Mouse (Mus musculus) v-Abl transformed pro-B cells (cell line): ENCODE results near the gene Rcn3.
"Not testable (repeated sequence)": the region's sequence is repeated elsewhere in the genome, so short reads cannot be mapped to it uniquely, and the experiment has no call there.

Experiments
- in situ Hi-C, 2 experiments: fragments of 400-800 bp; cut with MboI; formaldehyde crosslinking; loops; one replicate each; pipeline ENCODE4 v1.15.1; 2025; ENCODE audit not compliant: unreplicated experiment in 2 of 2

Rcn3 gene

DNA sequence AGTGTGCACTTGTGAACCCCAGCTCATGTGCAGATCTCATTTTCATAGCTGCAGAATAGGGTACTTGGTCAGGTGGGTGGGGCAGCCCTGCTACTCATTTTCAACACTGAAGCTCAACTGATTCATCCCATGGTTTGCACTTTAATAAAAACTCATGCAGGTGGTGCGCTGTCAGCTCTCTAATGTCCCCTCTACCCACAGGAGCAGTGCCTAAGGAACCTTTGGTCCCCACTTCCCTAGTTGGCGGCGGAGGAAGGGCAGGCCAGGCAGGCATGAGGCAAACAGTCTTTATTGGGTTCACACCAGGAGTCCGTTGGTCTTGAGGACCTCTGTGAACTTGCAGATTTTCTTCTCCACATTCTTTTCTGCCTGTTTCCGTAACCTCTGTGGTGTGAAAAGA lies 33.6 kb upstream of the Rcn3 start:
- in situ Hi-C loops = loop anchor here in 1 of 2 experiments (5.0 to 10.0 kb wide), 4 partner anchors 43 to 589 kb away; partner anchors contain the start of genes Prmt1, Rpl18 and Sphk2

DNA sequence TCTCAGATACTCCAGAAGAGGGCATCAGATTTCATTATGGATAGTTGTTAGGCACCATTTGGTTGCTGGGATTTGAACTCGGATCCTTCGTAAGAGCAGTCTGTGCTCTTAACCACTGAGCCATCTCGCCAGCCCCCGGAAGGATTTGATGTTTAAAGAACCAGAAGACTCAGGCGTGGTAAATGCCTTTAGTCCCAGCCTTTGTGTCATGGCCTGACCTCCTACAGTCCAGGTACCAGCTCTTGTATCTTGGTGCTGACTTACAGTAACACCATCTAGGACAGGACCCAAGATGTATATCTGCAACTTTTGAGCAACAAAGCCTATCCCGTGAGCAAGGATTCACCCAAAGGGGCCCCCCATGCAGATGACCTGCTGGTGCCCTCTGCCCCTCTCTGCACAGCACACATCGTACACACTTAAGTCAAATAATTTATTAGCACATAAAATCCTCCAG lies 33.2 kb upstream of the Rcn3 start:
- in situ Hi-C loops = loop anchor here in 1 of 2 experiments (5.0 to 10.0 kb wide), 4 partner anchors 43 to 590 kb away; partner anchors contain the start of genes Prmt1, Rpl18 and Sphk2

DNA sequence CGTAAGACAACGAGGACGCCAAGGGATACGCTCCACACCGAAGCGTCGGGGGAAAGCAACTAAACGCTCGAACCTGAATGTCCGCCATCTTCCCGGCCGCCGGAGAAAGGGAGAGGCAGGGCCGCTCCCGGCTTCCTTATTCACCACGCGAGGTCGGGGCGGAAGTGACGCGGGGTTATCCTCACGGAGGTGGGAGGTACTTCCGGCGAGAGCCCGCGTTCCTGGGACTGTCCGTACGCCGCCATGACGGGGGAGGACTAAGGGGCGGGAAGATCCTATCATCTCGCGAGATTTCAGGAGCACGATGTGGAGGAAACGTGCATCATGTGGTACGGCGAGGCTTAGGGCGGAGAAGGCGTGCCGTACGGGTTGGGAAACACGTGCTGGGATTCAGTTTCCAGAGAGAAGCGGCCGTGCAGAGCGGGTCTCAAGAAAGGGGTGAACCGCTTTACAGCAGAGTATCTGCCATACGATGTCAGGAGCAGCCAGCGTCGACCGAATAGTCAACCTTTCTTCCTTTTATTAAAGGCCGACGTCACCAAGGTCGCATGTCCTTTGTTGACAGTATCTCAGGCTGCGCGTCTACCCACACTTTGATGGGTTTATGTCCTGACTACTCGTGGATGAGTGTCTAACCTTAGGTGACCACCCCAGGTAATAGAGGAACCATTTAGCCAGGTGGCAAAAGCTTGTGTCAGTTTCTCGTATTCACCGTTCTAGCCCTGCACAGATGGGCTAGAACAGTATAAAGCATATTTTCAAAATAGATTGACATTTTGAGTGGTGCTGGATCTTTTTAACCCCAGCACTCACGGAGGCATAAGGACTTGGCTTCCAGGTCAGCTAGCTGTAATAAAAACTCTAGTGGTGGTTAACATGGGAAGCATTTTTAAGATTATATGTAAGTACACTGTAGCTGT lies 32.5 kb upstream of the Rcn3 start, which contains the start of gene Rps11:
Gene Rps11 (minus strand): TSS at position 216 of the 920 bp plus-strand sequence.
- in situ Hi-C loops = loop anchor here in 1 of 2 experiments (5.0 to 10.0 kb wide), 4 partner anchors 42 to 590 kb away; partner anchors contain the start of genes Prmt1, Rpl18 and Sphk2

DNA sequence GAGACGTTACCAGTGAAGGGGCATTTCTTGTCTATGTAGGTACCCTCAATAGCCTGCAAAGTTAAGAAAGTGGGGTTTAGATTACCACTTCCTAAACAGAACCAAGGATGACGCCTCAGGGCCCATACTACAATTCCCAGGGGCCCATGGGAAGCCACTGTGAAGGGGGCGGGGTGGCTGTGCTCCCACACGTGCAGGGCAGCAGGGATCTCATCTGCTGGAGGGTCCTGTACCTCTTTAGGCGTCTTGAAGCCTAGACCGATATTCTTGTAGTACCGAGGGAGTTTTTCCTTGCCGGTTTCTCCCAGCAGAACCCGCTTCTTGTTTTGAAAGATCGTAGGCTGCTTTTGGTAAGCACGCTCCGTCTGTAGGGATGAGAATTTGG lies 31.2 kb upstream of the Rcn3 start:
- in situ Hi-C loops = loop anchor here in 1 of 2 experiments (10.0 kb wide), 1 partner anchor 592 kb away; the partner anchor contains the start of genes Rpl18 and Sphk2

DNA sequence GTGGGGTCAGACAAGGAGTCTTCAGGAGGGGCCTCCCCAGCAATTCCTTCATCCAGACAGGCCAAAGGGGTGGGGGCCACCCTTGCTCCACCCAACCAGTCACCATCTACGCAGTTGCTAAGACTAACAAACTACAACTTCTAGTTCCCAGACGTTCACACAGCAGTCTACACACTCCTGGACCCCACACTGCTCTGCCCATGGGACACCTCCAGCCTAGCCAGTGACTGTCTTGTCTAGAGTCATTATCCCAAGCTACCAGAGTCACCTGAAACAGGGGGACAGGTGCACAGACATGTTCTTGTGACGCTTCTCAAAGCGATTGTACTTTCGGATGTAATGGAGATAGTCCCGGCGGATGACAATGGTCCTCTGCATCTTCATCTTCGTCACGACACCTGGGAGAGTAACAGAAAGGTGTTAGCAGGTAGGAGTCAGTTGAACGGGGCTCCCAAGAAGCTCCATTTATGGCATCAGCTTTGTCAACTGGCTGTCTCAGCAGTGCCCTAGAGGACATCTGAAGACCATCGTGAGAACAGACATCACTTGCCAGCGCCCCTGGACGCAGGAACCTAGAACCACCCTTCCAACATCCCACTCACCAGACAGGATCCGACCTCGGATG lies 30.7 kb upstream of the Rcn3 start:
- in situ Hi-C loops = loop anchor here in 1 of 2 experiments (10.0 kb wide), 1 partner anchor 592 kb away; the partner anchor contains the start of genes Rpl18 and Sphk2

DNA sequence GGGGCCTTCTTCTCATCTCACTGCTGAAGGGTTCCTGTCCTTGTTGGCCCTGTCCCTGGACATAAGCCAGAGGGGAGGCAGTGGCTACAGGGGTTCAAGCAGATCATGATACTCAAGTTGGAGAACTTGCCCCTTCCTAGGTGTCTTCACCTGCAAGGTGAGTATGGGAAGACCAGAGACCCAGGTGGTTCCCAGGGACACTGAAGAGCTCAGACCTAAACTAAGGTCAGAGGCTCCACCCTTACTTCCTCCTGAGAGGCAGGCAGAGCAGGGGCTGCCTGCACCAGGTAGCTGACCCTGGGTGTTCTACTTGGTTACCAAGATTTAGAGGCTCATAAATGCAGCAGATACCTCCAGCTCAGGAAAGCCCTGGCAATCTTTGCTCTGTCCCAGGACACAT lies 29.9 kb upstream of the Rcn3 start:
- in situ Hi-C loops = loop anchor here in 1 of 2 experiments (10.0 kb wide), 1 partner anchor 593 kb away; the partner anchor contains the start of genes Rpl18 and Sphk2

DNA sequence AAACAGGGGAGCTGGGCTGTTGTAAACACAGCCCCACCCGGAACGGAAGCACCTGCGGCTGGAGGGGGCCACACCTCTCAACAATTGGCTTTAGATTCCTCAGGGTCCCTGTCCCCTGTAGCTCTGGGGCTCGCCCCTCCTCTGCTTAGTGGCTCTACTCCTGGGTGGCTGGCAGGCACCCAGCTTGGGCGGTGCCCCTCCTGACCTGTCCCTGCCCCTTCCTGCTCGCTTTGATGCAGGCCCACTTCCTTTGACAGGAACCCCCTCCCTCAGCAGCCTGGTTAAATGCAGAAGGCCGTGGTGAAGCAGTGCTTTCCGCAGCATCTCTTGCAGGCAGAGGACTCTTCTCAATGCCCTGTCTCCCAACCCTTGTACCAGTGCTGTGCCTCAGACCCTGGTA lies 29.4 kb upstream of the Rcn3 start:
- in situ Hi-C loops = loop anchor here in 1 of 2 experiments (10.0 kb wide), 1 partner anchor 593 kb away; the partner anchor contains the start of genes Rpl18 and Sphk2

DNA sequence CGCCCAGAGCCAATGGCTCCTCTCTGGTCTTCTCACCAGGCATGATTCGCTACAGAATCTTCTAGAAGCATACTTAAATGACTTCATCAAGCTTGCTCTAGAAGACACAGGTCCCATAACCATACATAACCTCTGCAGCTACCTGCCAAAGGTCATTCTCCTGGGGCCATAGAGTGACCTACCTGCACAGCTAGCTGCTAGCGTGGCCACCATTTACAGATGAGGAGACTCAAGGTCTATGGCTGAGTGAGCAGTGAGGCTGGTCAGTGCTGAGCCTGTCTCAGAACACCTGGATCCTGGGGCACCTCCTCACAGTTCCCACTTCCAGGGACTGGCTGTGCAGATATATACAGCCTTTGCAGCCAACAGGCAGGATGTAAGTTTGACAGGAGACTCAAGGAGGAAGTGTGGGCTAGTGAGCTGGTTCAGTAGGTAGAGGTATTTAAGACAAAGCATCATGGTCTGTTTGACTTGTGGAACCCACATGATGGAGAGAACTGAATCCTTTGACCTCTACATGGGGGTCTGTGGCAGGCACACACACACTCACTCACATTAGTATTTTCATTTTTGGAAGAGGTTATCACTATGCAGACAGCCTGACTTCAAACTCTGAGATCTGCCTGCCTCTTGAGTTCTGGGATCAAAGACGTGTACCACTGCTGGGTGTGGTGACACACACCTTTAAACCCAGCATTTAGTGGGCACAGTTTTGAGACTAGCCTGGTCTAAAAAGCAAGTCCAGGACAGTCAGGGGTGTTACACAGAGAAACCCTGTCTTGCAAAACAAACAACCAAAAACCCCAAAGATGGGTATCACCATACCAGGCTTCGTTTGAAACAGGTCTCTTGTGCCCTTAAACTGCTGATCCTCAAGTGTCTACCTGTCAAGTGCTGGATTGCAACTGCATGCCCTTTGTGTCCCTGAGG lies 28.0 kb upstream of the Rcn3 start:
- in situ Hi-C loops = loop anchor here in 1 of 2 experiments (10.0 kb wide), 1 partner anchor 595 kb away; the partner anchor contains the start of genes Rpl18 and Sphk2

DNA sequence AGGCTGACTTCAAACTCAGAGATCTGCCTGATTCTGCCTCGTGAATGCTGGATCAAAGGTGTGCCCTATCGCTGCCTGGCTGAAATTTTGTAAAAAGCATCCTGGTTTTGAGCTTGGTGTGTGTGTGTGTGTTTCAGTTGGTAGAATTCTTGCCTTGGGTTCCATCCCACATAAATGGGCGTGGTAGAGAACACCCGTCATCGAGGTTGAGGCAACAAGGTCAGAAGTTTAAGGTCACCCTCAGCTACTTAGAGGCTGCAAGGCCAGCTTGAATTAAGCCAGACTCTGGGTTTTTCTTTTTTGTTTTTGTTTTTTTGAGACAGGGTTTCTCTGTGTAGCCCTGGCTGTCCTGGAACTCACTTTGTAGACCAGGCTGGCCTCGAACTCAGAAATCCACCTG lies 26.3 kb upstream of the Rcn3 start:
- in situ Hi-C loops = no loop called here

DNA sequence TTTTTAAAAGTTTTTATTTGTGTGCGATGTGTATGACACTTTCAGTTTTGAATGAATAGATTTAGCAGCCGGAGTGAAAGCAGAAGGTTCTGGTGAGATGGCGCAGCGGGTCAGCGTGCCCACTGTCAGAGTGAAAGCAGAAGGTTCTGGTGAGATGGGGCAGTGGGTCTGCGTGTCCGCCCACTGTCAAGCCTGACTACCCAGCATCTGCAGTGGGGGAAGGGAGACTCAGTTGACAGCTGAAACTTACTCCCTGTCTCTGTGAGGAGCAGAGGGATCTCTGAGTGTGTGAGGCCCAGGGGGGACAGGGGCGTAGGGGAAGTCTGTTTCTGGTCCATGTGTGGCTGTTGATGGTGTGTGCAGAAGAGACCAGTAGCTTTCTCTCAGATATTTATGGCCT lies 25.5 kb upstream of the Rcn3 start:
- in situ Hi-C loops = no loop called here

DNA sequence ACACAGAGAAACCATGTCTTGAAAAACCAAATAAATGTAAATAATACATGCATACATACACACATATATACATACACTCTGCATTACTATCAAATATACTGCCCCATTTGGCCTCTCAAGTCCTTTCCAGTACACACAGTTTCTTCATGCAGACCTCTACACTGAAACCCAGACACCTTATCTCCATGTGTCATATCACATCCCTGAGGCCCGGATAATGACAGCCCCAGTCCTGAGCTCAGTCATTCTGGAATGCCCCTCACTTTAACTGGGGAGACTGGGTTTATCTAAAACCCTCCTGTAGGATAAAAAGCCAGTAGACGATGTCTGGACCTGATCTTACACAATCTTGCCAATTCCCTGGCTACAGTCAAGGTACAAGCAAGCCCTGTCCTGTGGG lies 21.5 kb upstream of the Rcn3 start:
- in situ Hi-C loops = no loop called here

DNA sequence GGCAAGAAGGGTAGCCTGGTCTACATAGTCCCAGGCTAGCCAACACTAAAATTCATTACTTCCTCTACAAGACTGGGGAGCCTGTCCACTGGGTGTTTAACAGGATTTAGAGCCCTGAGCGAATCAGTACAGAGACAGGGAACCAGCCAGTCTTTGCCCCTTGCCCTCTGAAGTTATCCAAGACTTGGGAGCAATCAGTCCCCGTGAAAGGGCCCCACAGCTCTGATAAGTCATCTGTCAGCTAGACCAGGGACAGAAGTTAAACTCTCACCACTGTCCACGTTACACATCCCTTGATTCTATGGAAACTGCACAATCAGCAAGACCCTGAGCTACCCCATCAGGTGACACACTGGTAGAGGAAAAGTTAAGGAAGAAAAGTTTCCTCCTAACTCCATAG lies 20.5 kb upstream of the Rcn3 start:
- in situ Hi-C loops = no loop called here

DNA sequence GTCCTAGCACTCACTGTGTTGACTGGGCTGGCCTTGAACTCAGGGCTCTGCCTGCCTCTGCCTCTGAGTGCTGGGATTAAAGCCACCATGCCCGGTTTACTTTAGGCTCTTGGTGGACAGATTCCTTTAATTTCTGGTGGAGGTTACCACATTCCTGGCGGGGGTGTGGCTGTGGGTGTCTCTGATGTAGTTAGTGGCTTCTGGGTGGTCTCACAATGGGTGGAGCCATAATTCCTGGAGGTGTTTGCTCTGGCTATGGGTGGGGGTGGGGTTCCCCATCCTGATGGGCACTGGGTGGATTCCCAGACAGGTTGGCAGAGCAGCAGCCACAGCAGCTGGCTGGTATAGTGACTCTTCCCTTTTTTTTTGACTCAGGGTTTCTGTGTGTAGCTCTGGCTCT lies 19.9 kb upstream of the Rcn3 start:
- in situ Hi-C loops = no loop called here

DNA sequence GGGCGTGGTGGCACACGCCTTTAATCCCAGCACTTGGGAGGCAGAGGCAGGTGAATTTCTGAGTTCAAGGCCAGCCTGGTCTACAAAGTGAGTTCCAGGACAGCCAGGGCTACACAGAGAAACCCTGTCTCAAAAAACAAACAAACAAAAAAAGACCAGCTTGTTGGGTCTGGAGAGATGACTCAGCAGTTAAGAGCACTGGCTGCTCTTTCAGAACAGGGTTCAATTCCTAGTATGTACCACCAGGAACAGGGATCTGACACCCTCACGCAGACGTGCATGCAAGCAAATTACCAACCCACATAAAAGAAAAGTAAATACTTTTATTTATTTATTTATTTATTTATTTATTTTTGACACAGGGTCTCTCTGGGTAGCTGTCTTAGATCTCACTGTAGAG lies 18.1 kb upstream of the Rcn3 start:
- in situ Hi-C loops = not testable (repeated sequence)

DNA sequence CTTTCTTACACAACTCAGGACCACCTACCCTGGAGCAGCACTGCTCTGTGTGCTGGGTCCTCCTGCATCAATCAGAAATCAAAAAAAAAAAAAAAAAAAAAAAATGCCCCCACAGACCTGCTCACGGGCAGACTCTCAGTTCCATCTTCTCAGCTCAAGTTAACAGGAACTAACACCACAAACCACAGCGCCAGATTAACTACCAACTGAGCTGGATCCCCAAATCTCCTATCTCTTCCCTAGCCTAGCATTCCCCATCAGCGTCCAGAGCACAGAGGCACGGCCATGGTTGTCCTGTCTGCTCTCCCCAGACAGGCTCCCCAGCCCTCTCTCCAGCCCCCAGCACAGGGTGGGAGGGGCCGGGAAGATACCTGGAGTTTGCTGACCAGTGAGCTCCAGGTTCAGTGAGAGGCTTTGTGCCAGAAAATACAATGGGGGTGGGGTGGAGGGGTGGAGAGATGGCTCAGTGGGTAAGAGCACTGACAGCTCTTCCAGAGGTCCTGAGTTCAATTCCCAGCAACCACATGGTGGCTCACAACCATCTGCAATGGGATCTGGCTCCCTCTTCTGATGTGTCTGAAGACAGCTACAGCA lies 15.1 kb upstream of the Rcn3 start:
- in situ Hi-C loops = no loop called here

DNA sequence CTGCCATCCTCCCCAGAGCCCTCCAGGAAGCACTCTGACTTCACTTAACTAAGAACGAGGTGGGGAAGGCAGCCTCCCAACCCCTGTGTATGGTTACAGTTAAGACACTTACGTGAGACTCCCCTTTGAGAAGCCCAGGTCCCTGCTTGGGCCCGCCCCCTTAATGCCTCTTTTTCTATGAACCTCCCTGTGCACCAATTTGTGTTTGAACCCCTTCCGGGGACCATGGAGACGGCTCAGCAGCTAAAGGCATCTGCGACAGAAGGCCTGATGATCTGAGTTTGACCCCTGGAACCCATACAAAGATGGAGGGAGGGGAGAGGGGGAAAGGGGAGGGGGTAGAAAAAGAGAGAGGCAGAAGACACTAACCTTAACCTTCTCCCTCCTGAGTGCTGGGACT lies 14.4 kb upstream of the Rcn3 start:
- in situ Hi-C loops = no loop called here

DNA sequence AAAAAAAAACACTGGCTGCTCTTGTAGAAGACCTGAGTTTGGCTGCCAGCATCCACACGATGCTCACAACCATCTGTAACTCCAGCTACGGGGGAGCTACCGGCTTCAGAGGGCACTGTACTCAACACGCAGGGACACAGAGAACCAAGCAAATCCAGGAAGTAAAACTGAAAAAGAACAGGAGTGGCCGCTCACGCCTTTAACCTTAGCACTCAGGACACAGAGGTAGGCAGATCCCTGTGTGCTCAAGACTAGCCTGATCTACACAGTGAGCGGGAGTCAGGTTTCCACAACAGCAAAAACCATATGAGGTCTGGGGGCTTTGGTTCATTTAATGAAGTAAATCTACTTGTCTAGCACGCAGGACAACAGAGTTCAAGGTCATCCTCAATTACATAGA lies 13.5 kb upstream of the Rcn3 start:
- in situ Hi-C loops = no loop called here

DNA sequence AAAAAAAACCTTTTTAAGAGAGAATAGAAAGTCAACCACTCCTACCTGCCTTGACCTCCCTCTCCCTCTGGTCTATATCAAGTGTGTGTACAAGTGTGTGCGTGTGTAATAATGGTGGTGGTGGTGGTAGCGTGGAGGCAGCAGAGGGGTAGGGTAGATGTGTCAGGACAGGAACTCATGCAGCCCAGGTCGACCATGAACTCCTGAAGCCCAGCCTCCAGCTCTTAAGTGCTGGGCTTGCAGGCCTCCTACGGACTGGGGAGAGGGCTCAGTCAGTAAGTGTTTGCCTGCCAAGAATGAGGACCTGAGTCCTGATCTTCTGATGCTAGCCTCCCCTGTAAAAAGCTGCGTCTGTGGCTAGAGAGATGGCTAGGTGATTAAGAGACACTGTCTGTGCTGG lies 12.9 kb upstream of the Rcn3 start:
- in situ Hi-C loops = no loop called here

DNA sequence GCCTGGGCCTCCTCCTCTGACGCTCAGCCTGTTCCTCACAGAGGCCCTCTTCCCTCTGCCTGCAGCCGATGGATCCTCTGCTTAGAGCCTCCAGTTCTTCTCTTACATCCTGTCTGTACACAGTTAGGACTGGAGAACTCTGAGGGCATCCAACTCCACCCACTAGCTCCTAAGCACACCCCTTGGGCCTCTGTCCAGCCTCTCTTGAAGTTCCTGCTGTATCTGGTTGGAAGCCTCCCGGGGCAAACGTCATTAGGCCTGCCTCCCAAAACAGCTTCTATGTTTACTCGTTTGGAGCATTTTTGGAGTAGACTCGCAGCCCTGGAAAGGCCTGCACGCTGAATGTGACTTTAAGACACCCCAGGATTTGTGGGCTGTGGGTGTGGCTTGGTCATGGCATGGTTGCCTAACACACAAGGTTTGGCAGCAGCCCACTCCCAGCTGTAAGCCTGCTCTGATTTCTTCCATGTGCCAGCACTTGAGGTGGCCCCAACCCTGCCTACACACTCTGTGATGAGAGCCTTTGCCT lies 11.7 kb upstream of the Rcn3 start, which contains the start of gene Fcgrt:
Gene Fcgrt (minus strand): TSS at position 200 of the 529 bp plus-strand sequence.
- in situ Hi-C loops = no loop called here
